Mouse (Mus musculus) lung, adult 18-20 months (tissue): ENCODE measurements around the gene Trim56.
"Not testable (repeated sequence)": the region's sequence is repeated elsewhere in the genome, so short reads cannot be mapped to it uniquely, and the experiment has no call there.

Source experiments
- DNase-seq, 2 experiments: peaks; one replicate each; pipeline ENCODE4 v3.0.0; 2022; ENCODE audit warnings: mixed read lengths in 2 of 2

The Trim56 gene

DNA sequence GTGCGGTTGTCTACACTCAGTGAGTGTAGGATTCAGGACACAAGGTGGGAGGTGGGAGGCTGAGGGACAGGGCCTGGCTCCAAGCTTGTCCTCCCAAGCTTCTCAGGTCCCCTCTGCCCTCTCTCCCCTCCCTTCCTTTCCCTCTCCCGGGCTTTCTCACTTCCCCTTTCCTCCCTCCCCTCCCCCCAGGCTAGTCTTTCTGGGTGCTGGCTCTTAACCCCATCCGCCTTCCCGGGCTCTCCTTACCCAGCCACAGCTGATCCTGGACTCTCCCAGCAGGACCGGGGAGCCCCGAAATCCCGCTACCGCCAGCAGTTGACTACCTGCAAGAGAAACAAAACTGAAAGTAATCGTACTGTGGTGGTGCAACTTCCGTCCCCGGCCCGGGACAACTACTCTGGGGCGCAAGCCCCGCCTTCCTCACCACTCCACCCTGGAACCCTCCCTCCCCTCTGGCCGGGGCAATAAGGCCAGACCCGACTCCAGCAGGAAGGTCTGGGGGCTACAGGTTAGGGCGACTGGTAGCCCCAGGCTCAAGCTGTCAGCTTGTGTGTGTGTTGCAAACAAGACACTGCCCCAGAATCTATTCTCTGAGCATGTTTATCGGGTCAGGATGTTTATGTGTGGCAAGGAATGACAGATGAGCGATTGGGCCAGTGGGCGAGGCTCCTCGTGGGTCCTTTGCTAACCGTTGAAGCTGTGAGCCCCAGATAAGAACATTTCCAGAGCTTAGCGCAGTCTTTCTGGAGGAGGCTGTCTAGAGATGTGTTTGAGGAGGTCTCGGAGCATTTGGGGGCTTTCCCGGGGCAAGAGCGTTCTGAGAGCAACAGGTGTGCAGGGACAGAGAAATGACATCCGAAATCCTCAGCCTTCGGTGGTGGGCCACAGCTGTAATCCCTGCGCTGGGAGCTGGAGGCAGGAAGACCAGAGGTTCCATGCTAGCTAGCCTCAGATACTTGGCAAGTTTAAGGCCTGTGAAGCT lies at the start of gene Trim56:
Trim56 (minus strand) TSS at position 344 of the 982 bp plus-strand sequence.
- DNase-seq = peak; percentile 90 to 92

DNA sequence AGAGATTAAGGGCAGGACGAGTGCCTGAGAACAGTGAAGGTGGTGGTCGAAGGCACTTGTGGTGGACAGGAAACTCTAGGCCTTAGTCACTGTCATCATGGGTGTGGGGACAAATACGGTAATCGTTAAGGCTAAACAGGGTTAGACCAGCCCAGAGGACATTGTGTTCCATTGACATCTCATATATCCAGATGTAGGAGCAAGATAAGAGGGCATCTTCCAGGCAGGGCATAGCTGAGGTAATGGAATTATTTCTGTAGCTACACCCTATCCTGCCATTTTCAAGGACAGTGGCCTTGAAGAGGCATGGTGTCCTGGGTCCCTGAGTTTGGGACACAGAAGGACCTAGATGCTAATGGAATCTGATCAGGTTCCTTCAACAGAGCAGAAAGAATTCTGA lies 45.8 kb upstream of the Trim56 start:
- no peak for DNase-seq

DNA sequence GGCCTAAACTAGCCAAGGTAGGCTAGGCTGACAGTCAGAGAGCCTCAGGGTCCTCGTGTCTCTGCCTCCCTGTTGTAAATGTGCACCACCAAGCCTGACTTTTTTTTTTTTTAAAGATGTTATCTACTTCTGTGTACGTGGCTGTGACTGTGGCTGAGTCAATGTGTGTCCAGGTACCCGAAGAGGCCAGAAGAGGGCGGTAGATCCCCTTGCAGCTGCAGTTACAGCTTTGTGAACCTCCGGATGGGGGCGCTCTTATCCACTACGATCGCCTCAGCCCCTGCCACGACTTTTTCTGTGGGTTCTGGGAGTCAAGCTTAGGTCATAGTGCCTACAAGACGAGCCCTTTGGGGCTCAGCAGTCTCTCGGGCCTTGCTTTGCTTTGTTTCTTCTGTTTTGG lies 43.5 kb upstream of the Trim56 start:
- peak in 1 of 2 experiments; percentile 9 for DNase-seq

DNA sequence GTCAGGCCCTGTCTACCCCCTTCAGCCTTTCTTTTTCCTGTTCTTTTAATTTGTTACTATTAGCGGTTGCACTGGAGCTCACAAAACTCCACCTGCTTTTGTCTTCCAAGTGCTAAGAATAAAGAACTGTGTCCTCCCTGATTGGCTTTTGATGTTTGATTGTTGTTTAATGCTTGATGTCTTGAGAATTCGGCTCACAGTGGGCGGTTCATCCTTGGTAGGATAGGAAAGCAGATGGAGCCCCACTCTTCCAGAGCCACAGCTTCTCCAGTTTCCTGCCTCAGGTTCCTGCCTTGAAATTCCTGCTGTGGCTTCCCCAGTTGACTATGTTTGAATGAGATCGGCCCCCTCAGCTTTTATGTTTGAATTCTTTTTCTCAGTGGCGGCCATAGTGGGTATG lies 37.3 kb upstream of the Trim56 start:
- no peak for DNase-seq

DNA sequence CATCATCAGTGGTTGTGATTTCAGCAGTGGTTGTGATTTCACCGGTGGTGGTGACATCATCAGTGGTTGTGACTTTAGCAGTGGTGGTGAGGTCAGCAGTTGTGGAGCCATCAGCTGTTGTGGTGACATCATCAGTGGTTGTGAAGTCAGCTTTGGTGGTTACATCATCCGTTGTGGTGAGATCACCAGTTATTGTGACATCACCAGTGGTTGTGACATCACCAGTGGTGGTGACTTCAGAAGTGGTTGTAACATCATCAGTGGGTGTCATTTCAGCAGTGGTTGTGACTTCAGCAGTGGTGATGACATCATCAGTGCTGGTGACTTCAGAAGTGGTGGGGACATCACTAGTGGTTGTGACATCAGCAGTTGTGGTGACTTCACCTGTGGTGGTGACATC lies 36.6 kb upstream of the Trim56 start:
- no peak for DNase-seq

DNA sequence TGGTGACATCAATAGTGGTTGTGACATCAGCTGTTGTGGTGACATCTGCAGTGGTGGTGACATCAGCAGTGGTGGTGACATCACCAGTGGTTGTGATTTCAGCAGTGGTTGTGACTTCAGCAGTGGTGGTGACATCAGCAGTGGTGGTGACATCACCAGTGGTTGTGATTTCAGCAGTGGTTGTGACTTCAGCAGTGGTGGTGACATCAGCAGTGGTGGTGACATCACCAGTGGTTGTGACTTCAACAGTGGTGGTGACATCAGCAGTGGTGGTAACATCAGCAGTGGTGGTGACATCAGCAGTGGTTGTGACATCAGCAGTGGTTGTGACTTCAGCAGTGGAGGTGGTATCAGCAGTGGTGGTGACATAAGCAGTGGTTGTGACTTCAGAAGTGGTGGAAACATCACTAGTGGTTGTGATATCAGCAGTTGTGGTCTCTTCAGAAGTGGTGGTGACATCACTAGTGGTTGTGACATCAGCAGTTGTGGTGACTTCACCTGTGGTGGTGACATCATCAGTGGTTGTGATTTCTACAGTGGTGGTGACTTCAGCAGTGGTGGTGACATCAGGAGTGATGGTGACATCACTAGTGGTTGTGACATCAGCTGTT lies 33.4 kb upstream of the Trim56 start, which contains the start of gene Muc3:
Muc3 (minus strand) TSS at position 51 of the 611 bp plus-strand sequence.
- not testable (repeated sequence) for DNase-seq

DNA sequence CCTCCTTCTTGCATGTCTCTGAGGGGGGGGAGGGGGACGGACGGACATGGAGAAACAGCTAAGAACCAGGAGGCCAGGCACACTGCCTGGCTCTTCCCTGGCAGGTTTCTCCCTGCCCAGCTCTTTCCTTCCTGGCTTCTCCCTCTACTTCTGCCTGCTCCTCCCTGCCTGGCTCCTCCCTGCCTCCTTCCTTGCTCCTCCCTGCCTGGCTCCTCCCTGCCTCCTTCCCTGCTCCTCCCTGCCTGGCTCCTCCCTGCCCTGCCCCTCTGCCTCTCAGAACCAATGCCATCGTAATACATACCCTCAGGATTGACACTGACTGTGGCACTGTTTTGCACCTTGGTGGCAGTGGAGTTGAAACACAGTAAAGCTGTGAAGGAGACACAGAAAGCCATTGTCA lies 24.8 kb upstream of the Trim56 start:
- no peak for DNase-seq

DNA sequence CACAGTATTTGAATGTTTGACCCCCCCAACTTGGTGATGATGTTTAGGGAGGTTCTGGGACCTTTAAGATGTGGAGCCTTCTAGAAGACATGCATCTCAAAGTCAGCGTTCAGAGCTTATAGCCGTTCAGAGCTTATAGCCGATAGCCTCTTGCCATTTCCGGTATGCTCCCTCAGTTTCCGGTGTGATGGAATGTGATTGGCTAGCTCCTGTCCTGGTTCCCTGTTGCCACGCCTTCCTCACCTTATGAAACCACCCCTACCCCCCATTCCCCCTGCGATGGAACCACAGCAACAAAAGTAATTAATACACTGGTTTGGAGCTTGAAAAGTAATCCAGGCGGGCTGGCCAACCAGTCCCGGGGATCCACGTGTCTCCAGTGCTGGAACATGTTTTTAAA lies 23.0 kb upstream of the Trim56 start:
- no peak for DNase-seq

DNA sequence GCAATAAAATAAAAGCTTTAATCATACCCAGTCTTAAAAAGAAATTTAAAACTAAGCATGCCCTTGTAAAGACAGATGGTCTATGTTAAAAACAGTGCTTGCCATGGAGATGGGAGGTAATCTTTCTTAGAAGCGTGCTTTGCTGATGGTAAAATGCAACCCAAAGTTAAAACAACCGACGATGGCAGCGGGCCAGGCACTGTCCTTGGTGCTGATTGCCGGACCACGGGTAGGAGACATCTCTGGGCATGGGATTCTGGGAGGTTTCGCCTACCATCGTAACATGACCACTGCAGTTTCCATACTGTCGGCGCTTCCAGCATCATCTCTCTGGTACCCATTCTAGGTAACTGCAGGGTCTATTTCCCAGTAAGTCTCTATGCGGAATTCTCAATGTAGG lies 18.9 kb upstream of the Trim56 start:
- no peak for DNase-seq

DNA sequence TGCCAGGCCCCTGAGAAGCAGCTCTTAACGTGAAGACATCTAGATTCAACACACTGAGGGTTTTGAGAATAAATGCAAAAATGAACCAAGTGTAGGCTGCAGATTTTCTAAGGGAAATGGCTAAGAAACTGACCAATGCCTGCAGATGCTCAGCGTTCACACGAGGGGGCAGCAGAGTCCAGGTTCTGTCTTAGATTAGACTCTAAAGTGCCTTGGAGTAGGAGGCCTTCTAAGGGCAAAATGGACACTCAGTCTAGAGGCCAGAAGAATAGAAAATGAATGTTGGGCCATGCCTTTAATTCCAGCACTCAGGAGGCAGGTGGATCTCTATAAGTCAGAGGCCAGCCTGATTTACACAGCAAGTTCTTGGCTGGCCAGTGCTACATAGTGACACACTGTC lies 15.5 kb upstream of the Trim56 start:
- no peak for DNase-seq

DNA sequence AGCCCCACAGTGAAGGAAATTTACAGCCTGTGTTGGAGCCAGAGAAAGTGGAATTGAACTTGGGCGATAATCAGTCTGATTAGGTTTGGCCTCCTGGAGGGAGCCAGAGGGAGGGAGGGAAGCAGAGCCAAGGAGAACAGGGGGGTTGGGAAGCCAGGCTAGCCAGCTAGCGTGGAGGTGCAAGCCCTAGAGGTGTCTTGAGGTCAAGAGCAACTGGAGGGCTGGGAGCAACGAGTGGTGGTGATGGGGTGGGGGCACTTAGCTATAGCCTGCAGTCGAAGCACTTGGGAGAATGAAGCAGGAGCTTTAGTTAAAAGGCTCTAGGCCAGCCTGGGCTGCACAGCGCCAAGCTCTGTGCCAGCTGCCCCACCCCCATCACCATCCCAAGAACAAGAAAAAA lies 13.3 kb upstream of the Trim56 start:
- no peak for DNase-seq

DNA sequence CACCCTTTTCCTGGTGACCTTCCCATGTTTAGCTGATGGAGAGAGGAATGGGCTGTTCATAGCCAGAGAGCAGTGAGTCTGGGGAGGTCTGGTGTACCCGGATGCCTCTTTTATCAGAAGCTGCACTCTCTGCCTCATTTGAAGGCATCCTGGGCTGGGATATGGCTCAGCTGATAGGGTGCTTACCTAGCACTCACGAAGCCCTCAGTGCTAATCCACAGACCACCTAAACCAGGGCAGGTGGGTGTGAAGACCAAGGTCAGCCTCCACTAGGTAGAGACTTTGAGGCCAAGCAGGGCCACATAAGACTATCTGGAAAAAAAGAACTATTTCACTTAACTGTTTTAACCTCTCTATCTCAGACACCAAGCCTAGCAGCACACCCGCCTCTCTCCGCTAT lies 7.5 kb upstream of the Trim56 start:
- no peak for DNase-seq

DNA sequence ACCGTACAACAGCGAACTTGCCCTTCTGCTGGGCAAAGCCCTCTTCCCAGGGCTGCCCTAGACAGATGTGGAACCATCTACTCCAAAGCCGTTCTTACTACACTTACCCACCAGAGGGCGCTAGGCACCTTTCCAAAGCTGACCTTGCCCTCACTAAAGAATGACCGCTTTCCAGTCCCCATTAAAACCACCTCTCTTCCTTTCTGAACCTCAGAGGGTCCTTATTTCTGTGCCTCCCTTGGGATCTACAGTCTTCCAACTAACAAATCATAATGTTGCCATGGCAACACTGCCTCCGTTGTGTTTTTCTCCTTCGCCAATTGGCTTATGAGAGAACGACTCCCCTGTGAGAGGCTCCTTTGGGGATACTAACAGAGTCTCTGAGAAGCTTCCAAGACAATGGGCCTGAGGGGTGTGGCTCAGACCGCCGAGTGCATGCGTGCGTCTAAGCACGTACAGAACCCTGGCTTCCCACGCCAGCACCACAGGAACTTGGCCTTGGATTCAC lies 6.7 kb upstream of the Trim56 start:
- DNase-seq = peak; percentile 63 to 76

DNA sequence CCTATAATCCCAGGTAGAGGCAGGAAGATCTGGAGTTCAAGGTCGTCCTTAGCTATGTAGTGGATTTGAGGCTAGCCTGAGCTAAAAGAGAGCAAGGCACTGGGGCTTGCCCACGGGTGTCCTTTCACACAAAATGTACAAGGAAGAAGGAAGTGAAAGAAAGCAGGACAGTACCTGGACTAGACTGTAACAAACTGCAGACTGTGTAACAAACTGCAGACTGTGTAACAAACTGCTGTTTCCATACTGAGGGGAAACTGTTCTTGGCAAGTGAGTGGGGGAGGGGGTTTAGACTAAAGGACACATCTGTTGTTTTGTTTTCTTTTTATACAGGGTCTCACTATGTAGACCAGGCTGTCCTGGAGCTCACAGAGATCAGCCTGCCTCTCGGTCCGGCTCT lies 5.3 kb upstream of the Trim56 start:
- DNase-seq = no peak

DNA sequence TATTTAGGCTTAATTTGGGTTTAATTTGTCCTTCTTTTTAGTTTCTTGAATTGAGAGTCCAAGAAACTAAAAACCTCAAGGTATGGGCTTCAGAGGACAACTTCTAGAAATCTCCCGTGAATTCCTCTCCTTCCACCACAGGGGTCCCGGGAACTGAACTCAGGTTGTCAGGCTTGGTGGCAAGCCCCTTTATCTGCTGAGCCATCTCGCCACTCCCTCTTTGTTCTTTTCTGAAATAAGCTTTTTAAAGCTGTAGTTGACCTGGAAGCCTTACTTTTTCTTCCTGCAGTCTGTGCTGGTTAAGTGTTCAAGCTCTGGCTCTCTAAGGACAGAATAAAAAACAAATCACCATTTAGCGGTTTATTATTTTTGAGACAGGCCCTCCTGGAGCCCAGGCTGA lies 2.9 kb upstream of the Trim56 start:
- no peak for DNase-seq

DNA sequence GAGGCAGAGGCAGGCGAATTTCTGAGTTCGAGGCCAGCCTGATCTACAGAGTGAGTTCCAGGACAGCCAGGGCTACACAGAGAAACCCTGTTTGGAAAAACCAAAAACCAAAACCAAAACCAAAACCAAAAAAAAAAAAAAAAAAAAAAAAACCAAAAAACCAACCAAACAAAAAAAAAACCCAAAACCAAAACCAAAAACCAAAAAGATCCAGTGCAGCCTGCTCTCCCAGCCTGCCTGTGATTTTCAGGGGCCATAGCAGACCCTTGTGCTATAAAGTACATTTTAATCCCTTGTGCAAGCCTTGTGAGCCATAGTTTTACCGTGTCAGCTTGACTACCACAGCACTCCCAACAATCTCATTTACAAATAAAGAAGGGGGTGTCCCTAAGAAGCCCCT lies 2.0 kb upstream of the Trim56 start:
- DNase-seq = not testable (repeated sequence)

DNA sequence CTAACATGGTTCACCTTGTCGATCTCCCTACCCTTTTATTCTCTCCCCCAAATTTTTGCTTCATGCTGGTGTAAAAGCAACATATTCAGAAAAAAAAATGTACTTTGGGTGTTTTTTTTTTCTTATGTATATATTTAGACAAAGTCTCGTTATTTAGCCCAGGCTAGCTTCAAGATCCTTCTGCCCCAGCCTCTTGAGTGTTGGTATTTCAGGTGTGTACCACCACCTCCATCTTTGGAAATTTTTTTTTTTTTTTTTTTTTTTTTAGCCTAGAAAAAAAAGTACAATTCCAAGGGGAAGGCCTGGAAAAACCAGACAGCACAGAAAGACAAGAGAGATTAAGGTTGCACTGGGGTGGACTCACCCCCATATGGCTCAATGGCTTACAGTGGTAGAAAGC lies 978 bp upstream of the Trim56 start:
- DNase-seq = no peak

DNA sequence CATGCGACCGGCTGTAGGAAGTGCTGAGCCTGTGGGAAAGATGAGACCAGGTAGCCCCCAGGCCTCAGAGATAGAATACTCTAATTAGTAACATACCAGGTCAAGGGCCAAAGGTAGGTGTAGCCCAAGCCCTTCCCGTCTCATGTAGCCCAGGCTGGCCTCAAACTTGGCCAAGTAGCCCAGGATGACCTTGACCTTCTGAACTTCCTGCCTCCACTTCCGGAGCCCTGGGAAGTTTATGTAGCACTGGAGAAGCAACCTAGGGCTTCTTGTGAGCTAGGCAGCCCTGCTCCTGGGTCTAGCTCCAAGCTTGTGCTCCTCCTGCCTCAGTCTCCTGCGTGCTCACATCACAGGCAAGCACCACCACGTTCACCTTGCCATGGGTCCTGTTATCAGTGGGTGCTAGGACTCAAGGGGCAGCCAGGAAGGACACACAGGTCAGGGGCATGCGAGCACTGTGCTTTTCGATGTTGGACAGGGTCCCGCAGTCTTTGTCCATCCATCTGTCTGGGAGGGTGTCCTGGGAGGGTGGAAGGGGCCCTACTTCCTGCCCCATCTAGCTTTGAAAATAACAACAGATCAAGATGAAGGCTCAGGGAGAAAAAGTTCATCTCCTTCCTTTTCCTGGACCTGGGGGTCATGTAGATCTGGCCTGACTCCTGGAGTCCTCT lies 983 bp downstream of the Trim56 start:
- no peak for DNase-seq

DNA sequence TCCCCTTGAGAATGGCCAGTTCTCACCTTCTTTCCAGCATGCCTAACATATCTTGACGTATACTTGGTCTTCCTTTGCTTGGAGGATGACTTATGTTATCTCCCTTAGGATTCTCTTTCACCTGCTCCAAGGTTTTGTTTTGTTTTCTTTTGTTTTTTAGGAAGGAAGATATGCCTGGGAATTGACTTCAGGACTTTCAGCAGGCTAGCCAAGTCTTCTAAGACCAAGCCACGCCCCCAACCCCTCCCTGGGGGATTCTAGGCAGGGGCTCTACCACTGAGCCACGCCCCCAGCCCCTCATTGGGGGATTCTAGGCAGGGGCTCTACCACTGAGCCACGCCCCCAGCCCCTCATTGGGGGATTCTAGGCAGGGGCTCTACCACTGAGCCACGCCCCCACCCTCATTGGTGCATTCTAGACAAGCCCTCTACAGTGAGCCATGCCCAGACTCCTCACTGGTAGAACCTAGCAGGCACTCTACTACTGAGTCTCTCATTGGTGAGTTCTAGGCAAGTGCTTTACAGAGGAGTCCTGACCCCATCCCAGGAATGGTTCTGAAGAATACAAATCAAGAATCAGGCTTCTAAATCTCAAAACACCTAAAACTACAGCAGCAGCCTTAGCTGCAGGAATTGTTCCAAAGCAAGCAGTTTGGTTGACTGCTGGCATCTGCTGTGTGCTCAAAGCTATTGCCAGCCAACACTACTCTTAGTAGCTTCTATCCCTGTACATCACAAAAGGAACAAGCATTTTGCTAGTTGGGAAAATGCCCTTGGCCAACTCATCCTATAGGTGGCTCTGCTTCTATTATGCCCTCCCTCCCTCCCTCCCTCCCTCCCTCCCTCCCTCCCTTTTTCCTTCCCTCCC lies 4.2 kb downstream of the Trim56 start:
- DNase-seq = no peak

DNA sequence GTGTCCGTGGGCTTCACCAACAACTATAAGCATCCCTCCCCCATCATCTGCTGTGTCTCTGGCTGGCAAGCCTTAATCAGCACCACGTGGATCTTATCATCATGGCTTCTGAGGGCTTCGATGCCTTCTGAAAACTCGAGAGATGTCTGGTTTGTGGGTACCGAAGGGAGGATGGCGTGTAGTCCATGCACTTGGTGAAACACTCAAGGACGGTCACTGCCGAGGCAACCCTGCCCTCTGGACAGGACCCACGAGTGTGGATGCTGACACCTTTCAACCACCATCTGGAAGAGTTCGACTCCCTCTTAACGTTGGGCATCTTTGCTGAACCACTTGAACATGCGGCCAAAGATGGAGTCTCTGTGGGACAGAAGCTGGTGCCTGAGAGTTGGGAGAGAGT lies 5.1 kb downstream of the Trim56 start:
- DNase-seq = no peak

DNA sequence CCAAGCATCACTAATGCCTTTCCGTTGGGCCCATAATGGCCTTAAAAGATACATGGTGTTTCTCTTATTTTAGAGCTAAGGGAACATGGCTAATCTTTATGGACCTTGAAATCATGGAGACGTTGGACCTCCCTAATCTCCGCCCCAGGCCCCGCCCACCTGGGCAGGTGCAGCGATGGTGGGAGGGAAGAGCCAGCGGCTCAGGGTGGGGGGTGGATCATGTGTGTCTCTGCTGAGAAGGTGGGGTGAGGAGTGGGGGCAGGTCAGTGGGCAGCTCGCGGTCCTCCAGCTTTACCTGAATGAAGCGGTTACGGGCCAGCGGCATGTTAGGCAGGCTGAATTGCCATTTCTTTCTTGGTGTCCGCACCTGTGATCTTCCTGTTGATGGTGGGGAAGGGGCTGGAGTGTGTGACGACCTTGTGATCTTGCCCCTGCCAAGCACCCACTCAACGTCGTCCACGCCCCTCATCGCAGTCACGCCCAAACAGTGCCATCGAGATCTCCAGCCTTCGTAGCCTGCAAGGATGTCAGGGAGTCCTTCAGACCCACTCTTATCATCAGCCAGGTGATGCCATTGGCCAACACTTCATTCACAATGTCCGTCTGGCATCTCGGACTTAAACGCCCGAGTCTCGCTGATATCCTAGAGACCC lies 5.9 kb downstream of the Trim56 start:
- no peak for DNase-seq

DNA sequence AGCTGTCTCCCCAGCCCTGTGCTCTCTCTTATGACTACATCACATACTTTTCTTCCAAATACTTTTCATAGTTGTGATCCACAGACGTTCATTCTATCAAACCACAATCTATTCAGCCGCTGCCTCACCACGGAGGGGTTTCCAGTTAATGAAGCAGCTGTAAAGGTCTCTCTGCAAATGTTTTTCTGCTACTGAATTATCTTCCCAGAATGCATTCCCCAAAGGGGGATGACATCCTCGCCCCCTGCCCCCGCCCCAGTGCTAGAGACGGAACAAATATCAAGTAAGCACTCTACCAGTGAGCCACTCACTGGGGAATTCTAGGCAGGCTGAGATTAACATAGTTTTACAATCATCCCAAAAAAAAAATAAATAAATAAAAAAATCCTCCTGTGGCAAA lies 7.9 kb downstream of the Trim56 start:
- DNase-seq = no peak
